Mouse (Mus musculus): ENCODE results near the gene Zfp704.
"Not testable (repeated sequence)": the region's sequence is repeated elsewhere in the genome, so short reads cannot be mapped to it uniquely, and the experiment has no call there.

GRCm38 (mm10) chr3:9569706-9570105, 40.2 kb downstream of the Zfp704 start:
- TF ChIP-seq CTCF (IDR thresholded peaks at IDR 0.05; ENCODE audit: control insufficient read depth, insufficient read depth, insufficient replicate concordance, low read depth, low read length); POLR2A (IDR thresholded peaks at IDR 0.05; ENCODE audit: control insufficient read depth, low read depth, low read length): not testable (repeated sequence)
